Mouse (Mus musculus) midbrain, embryonic 15.5 days (tissue): ENCODE data around the gene Glrx2. TPM values are rescaled to one million over a fixed set of nuclear protein-coding genes. Genes with fewer than 3 reads are reported as not detected.

Experiments
- ATAC-seq: fragments of 200-750 bp; cut with Nextera tagmentation; replicated peaks from 2 replicates; pipeline ENCODE4 v1.8.0; 2017; ENCODE audit warnings: moderate TSS enrichment
- H3K27ac ChIP-seq: fragments of 300-500 bp; sonication (generic); 2 replicates; pipeline ENCODE4 v1.5.1; 2015; ENCODE audit warnings: mild to moderate bottlenecking, inconsistent platforms
- H3K27me3 ChIP-seq: fragments of 300-500 bp; sonication (generic); replicated peaks from 2 replicates; pipeline ENCODE4 v1.6.1; 2015; ENCODE audit warnings: inconsistent platforms
- H3K36me3 ChIP-seq: fragments of 300-500 bp; sonication (generic); replicated peaks from 2 replicates; pipeline ENCODE4 v1.6.1; 2015; ENCODE audit warnings: inconsistent platforms
- H3K4me1 ChIP-seq: fragments of 300-500 bp; sonication (generic); 2 replicates; pipeline ENCODE4 v1.6.1; 2015; ENCODE audit warnings: inconsistent platforms
- H3K4me2 ChIP-seq: fragments of 300-500 bp; sonication (generic); 2 replicates; pipeline ENCODE4 v1.6.1; 2015; ENCODE audit warnings: inconsistent platforms, mild to moderate bottlenecking, moderate library complexity
- H3K4me3 ChIP-seq: fragments of 300-500 bp; sonication (generic); 2 replicates; pipeline ENCODE4 v1.5.1; 2015; ENCODE audit warnings: mild to moderate bottlenecking, inconsistent platforms
- H3K9ac ChIP-seq: fragments of 300-500 bp; sonication (generic); 2 replicates; pipeline ENCODE4 v1.6.1; 2015; ENCODE audit warnings: mild to moderate bottlenecking, inconsistent platforms
- H3K9me3 ChIP-seq: fragments of 300-500 bp; sonication (generic); 2 replicates; pipeline ENCODE4 v1.6.1; 2016; ENCODE audit warnings: inconsistent platforms
- WGBS: fragments of 180-500 bp; shearing (Covaris S2); methylation state at CpG from one replicate; pipeline ENCODE4 v1.1.7; 2015; ENCODE audit warnings: mixed read lengths; 5-methylcytosine and 5-hydroxymethylcytosine counted together
- polyA plus RNA-seq: library from polyadenylated mRNA; unstranded; fragments of >200 nt; fragmentation: Nextera tagmentation; extraction: Ambion mirVana; gene quantifications from 2 replicates; pipeline ENCODE4 v1.2.1, GENCODE M21; 2015

Gene Glrx2
- polyA plus RNA-seq, 1 experiment from 2014 or later, result 111 TPM

DNA sequence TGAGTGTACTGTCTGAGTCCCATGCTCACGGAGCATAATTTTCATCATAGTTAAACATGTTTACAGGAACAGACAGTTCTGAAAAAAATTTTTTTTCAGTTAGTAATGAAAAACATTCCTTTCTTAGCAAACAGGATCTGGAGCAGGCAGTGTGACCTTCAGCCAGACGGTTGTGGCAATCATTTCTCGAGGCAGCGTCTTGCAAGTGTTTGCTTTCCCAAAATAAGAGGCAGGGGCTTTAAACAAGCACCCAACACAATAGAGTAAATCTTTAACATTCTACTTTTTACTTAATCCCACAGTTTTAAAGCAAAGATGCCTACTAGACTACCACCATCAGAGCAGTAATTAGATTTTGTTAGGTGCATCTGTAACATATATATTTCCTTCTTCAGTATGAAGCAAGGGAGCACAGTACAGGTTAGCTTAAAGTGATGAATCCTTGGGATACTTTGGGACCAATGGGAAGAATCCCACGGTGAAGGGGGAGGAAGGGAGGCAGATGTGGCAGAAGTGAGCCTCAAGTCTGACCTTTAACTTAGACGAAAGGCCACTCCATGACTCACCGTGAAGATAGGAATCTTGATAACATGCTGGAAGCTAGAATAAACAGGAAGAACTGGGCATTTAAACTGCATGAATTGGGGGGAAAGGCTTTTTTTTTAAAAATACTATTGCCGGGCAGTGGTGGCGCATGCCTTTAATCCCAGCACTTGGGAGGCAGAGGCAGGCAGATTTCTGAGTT lies 11.7 kb downstream of the Glrx2 start:
- Histone ChIP-seq H3K4me3 (no peak overlapping the region), H3K36me3 (no peaks in the 10 kb centered on the region), H3K4me2 (no peak overlapping the region), H3K4me1 (no peaks in the 10 kb centered on the region), H3K9ac (no peak overlapping the region), H3K27ac (no peak overlapping the region), H3K9me3 (no peaks in the 10 kb centered on the region), H3K27me3 (no peaks in the 10 kb centered on the region)
- 80% methylated on average over 9 of the region's 9 CpGs for WGBS
- no peak for ATAC-seq

DNA sequence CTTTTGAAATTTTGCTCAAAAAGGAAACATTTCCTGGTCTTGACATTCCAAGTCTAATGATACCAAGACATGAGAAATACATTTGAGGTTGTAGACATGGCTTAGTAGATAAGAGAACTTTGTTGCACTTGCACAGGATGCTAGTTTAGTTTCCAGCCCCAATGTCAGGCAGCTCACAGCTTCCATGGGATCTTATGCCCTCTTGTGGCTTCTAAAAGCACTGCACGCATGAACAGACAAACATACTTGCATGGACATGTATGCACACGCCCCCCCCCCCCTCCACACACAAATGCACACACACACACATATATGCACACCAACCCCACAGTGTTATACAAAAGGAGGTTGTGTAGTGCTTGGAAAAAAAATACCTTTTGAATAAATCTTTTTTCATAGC lies 14.8 kb downstream of the Glrx2 start:
- H3K9ac ChIP-seq, result no peak overlapping the region
- 86% methylated on average over 2 of the region's 2 CpGs for WGBS
- no peak overlapping the region for H3K4me2 ChIP-seq
- ATAC-seq, result no peak
- no peak overlapping the region for H3K4me3 ChIP-seq
- H3K36me3 ChIP-seq, result no peaks in the 10 kb centered on the region
- no peaks in the 10 kb centered on the region for H3K4me1 ChIP-seq
- no peaks in the 10 kb centered on the region for H3K9me3 ChIP-seq
- no peaks in the 10 kb centered on the region for H3K27me3 ChIP-seq
- H3K27ac ChIP-seq, result no peak overlapping the region

DNA sequence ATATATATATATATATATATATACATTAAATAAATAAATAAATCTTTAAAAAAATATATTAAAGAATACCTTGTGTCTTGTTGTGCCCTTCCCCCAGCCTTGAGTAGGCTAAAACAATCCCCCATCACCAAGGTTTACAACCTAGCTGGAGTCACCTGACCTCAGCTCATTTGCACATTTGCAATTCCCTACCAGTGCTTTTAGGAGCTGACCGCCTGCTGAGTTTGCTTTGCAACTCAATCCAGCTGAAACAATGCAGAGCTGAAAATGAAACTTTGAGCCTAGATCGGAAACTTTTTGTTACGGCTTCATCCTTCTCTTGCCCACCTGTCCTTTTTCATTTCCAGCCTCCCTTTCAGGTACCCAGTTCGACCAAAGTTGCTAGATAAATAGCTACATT lies 15.6 kb downstream of the Glrx2 start:
- Histone ChIP-seq H3K4me1 (no peaks in the 10 kb centered on the region), H3K4me3 (no peak overlapping the region), H3K4me2 (no peak overlapping the region), H3K36me3 (no peaks in the 10 kb centered on the region), H3K9me3 (no peaks in the 10 kb centered on the region), H3K27me3 (no peaks in the 10 kb centered on the region), H3K9ac (no peak overlapping the region), H3K27ac (no peak overlapping the region)
- no peak for ATAC-seq
- 49% methylated on average over 4 of the region's 4 CpGs for WGBS

DNA sequence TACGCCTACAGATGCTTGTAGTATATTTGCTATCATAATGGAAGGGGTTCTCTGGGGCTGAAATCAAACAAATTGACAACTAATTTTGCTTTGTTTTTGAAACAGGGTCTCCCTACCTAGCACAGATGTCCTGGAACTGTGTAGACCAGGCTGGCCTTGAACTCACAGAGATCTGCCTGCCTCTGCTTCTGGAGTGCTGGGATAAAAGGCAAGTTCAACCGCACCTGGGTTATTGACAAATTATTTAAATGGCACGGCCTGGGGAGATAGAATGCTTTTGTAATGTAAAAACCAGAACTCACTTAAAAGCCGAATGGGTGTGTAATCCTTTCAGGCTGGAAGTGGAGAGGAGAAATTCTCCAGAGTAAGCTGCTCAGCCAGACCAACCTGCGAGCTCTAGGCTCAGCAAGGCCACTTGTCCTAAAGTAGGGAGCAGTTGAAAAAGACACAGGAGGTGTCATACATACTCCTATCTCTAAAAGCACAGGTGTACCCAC lies 17.8 kb downstream of the Glrx2 start:
- Histone ChIP-seq H3K4me1 (no peaks in the 10 kb centered on the region), H3K36me3 (no peaks in the 10 kb centered on the region), H3K9ac (no peak overlapping the region), H3K27me3 (no peaks in the 10 kb centered on the region), H3K27ac (no peak overlapping the region), H3K4me3 (no peak overlapping the region), H3K4me2 (no peak overlapping the region), H3K9me3 (no peaks in the 10 kb centered on the region)
- ATAC-seq, result no peak
- 67% methylated on average over 5 of the region's 5 CpGs for WGBS

DNA sequence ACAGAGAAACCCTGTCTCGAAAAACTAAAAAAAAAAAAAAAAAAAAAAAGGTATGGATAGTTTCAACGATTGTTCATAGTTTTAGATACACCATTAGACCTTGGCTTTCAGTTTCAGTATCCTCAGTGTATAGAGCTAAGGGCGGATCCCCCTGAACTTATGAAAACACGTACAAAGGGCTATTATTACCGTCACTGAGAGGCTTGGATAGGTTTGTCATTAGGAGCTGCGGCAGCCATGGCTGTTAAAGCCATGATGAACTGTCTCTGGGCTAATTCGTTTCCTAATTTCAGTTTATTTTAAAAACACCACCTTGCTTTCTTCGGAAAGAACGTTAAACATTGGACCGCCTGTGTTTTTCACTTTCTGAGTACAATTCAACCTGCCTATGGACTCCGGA lies 22.7 kb downstream of the Glrx2 start:
- peak overlapping the region; percentile 93 for H3K4me3 ChIP-seq
- ATAC-seq, result peak; percentile 30
- H3K9me3 ChIP-seq, result no peaks in the 10 kb centered on the region
- no peaks in the 10 kb centered on the region; the same call in 1 of the 2 replicates for H3K36me3 ChIP-seq
- peak overlapping the region; percentile 92 for H3K9ac ChIP-seq
- H3K27me3 ChIP-seq, result no peaks in the 10 kb centered on the region
- H3K4me2 ChIP-seq, result peak overlapping the region; percentile 77
- WGBS, result 32% methylated on average over 11 of the region's 11 CpGs
- peak overlapping the region; percentile 95 for H3K27ac ChIP-seq
- H3K4me1 ChIP-seq, result peaks cover 12% of the 10 kb centered on the region

DNA sequence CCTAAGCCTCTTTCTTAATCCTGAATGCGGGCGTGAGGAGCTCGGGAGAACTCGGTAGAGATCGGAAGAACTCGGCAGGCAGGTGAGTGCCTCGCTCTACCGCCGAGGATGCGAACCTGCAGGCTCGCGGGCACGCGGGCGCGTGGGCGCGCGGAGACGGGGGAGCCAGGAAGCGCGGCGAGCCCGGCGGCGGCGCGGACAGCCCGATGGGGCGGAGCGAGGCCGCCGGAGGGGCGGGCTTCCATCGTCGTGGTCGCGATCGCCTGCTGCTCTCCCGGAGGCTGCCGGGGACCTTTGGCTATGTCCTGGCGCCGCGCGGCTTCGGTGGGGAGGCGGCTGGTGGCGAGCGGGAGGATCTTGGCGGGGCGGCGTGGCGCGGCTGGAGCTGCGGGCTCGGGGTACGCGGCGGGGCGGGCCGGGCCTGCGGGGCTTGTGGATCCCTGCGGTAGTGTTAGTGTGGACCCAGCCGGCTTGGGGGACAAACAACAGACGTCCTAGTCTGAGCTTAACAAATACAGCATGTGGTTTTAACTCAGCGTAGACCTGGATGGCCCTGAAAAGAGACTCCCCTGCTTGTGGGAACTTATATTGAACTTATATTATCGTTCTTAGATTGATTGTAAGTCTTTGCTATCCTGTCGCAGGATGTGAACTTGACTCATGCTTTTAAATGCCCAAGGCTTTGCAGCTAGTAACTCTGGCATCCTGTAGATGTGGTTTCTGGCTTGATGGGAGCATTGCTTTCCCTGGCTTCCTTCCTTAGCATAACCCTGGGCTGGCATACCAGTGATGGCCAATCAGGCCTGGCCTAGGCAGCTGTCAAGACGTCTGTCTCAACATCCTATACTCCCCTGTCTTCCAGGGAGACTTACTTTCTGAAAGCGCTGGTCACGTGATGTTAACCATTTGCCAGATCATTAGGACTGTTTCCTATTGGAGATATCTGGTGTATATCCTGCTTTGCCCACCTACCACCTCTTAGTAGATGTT lies 23.5 kb downstream of the Glrx2 start:
- peak overlapping the region; percentile 95 for H3K27ac ChIP-seq
- WGBS, result under 1% methylated on average over 70 of the region's 71 CpGs
- peak overlapping the region; percentile 92 for H3K9ac ChIP-seq
- peak overlapping the region; percentile 93 for H3K4me3 ChIP-seq
- H3K9me3 ChIP-seq, result no peaks in the 10 kb centered on the region
- H3K4me2 ChIP-seq, result peak overlapping the region; percentile 77
- no peaks in the 10 kb centered on the region for H3K27me3 ChIP-seq
- peaks cover 1% of the 10 kb centered on the region; the same call in 1 of the 2 replicates for H3K36me3 ChIP-seq
- H3K4me1 ChIP-seq, result peaks cover 12% of the 10 kb centered on the region
- ATAC-seq, result peak; percentile 96

DNA sequence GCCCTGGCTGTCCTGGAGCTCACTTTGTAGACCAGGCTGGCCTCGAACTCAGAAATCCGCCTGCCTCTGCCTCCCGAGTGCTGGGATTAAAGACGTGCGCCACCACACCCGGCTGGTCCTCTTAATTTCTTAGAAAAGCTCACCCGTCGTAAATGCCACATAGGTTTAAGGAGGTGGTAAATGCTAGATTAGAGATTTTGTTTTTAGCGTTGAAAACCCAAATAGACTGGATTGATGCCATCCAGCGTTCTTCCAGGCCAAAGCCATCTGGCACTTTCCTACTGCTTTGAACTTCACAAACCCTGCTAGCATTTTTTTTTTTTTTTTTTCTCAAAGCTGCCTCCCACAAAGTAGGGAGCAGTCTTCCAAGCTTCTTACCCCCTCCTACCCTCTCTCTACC lies 24.4 kb downstream of the Glrx2 start:
- no peaks in the 10 kb centered on the region for H3K27me3 ChIP-seq
- H3K27ac ChIP-seq, result no peak overlapping the region
- no peaks in the 10 kb centered on the region for H3K9me3 ChIP-seq
- H3K36me3 ChIP-seq, result peaks cover 11% of the 10 kb centered on the region; the same call in 1 of the 2 replicates
- 89% methylated on average over 10 of the region's 10 CpGs for WGBS
- ATAC-seq, result no peak
- no peak overlapping the region for H3K9ac ChIP-seq
- peak overlapping the region; percentile 93; the same call in 1 of the 2 replicates for H3K4me3 ChIP-seq
- peaks cover 12% of the 10 kb centered on the region for H3K4me1 ChIP-seq
- H3K4me2 ChIP-seq, result peak overlapping the region; percentile 77; the same call in 1 of the 2 replicates

DNA sequence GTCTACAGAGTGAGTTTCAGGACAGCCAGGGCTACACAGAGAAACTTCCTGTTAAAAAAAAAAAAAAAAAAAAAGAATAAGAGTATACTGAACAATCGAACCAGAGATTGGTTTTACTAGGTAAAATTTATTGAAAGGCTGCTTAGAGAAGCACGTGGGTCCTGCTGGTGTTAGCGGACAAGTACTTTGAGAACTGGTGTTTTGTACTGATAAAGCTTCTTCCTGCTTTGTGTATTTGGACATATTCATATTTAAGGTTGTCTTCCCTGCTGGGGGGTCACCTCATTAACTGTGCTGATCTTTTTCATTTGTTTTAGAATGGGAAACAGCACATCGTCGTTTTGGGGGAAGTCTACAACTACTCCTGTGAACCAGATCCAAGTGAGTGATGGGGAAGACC lies 25.2 kb downstream of the Glrx2 start:
- no peaks in the 10 kb centered on the region for H3K27me3 ChIP-seq
- ATAC-seq, result no peak
- H3K4me3 ChIP-seq, result no peak overlapping the region
- WGBS, result 88% methylated on average over 5 of the region's 5 CpGs
- no peaks in the 10 kb centered on the region for H3K9me3 ChIP-seq
- H3K27ac ChIP-seq, result no peak overlapping the region
- no peak overlapping the region for H3K9ac ChIP-seq
- H3K4me1 ChIP-seq, result peaks cover 12% of the 10 kb centered on the region
- H3K4me2 ChIP-seq, result no peak overlapping the region
- H3K36me3 ChIP-seq, result peaks cover 16% of the 10 kb centered on the region; the same call in 1 of the 2 replicates

DNA sequence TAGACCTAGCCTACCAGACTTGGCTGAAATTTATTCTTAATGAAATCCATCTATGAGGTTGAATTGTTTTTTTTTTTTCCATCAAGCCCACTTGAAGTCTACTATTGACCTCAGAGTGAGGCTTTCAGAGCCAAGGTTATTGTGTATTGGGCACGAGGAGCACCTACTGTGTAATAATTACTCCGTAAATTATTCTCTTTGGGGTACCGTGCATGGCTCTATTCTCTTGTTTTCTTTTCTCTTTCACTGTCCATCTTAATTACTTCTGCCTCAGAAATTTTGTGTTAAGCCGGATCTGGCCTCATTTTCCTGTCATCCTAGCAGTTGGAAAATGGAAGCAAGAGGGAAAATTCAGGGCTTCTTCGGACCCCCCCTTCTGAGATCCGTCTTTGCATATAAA lies 26.0 kb downstream of the Glrx2 start:
- no peaks in the 10 kb centered on the region for H3K27me3 ChIP-seq
- no peak overlapping the region for H3K9ac ChIP-seq
- ATAC-seq, result no peak
- no peak overlapping the region for H3K4me2 ChIP-seq
- H3K4me1 ChIP-seq, result peaks cover 12% of the 10 kb centered on the region
- H3K9me3 ChIP-seq, result no peaks in the 10 kb centered on the region
- no peak overlapping the region for H3K27ac ChIP-seq
- H3K36me3 ChIP-seq, result peaks cover 17% of the 10 kb centered on the region; the same call in 1 of the 2 replicates
- 61% methylated on average over 6 of the region's 6 CpGs for WGBS
- no peak overlapping the region for H3K4me3 ChIP-seq

DNA sequence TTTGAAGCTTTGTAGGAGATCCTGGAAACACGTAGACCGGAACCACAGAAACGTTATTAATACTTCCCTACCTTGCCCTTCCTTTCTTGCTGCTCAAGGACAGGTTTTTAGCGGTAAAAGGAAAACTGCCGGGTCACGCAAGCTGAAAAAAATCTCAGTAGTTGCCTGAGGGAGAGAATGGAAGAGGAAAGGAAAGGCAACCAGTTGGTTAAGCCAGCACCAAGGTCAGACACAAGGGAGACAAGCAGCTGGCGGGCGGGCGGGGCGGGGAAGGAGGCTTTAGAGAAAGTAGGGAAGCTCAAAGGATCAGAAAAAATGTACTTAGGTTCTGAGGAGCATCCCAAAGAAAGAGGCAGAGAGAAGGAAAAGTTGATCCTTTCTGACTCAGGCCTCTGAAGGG lies 29.7 kb downstream of the Glrx2 start:
- no peak for ATAC-seq
- Histone ChIP-seq H3K4me2 (no peak overlapping the region), H3K36me3 (peaks cover 20% of the 10 kb centered on the region; the same call in 1 of the 2 replicates), H3K9ac (no peak overlapping the region), H3K4me3 (no peak overlapping the region), H3K9me3 (no peaks in the 10 kb centered on the region), H3K27me3 (no peaks in the 10 kb centered on the region), H3K27ac (no peak overlapping the region), H3K4me1 (peaks cover 1% of the 10 kb centered on the region)
- WGBS, result 94% methylated on average over 10 of the region's 10 CpGs

DNA sequence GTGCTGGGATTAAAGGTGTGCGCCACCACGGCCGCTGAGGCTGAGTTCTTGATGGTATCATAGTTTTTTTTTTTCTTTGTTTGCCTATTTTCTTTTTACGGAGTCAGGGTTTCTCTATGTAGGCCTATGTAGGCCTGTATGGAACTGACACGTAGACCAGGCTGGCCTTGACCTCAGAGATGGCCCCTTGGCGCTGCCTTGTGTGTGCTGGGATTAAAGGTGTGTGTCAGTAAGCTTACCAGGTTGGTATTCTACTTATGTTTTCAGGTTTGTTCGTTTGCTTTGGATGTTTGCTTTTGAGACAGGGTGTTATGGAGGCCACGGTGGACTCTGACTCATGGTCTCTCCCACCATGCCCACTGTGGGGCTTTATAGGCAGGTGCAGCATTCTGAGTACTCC lies 46.0 kb downstream of the Glrx2 start:
- Histone ChIP-seq H3K9ac (no peak overlapping the region), H3K9me3 (no peaks in the 10 kb centered on the region), H3K36me3 (peaks cover 54% of the 10 kb centered on the region), H3K4me3 (no peak overlapping the region), H3K4me2 (no peak overlapping the region), H3K27me3 (no peaks in the 10 kb centered on the region), H3K4me1 (no peaks in the 10 kb centered on the region), H3K27ac (no peak overlapping the region)
- WGBS, result 94% methylated on average over 8 of the region's 8 CpGs
- no peak for ATAC-seq

DNA sequence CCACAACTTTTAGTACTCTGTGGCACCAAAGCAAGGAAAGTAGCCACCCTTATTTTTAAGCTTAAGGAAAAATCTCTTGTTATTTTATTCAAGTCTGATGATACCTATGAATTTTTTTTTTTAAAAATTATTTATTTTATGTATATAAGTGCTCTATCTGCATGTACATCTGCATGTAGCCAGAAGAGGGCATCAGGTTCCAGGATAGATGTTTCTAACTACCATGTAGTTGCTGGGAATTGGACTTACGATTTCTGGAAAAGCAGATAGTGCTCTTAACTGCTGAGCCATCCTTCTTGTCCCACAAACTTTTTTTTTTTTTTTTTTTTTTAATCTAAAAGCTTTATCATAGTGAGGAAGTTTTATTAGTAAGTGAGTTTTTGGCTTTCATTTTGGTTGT lies 48.3 kb downstream of the Glrx2 start:
- Histone ChIP-seq H3K36me3 (peaks cover 43% of the 10 kb centered on the region), H3K9me3 (no peaks in the 10 kb centered on the region), H3K4me1 (no peaks in the 10 kb centered on the region), H3K27ac (no peak overlapping the region), H3K27me3 (no peaks in the 10 kb centered on the region), H3K4me2 (no peak overlapping the region), H3K9ac (no peak overlapping the region), H3K4me3 (no peak overlapping the region)
- 64% methylated on average over 1 of the region's 1 CpGs for WGBS
- no peak for ATAC-seq
